Mouse (Mus musculus): ENCODE results near the gene Tmtc1.

Tmtc1 gene

GRCm38 (mm10) chr6:148310981-148311380, 133.2 kb downstream of the Tmtc1 start:
- DNase-seq (ENCODE audit: low read depth): no peak

GRCm38 (mm10) chr6:148305821-148306220, 138.4 kb downstream of the Tmtc1 start:
- no peak for DNase-seq (ENCODE audit: low read depth)

GRCm38 (mm10) chr6:148305191-148305590, 139.0 kb downstream of the Tmtc1 start:
- no peak for DNase-seq (ENCODE audit: low read depth)

- DNase-seq (ENCODE audit: low read depth): no peak
Observed at GRCm38 (mm10) chr6:148302261-148302660, 141.9 kb downstream of the Tmtc1 start.

- peak; percentile 10 for DNase-seq (ENCODE audit: low read depth)
Observed at GRCm38 (mm10) chr6:148297086-148297485, 147.1 kb downstream of the Tmtc1 start.

GRCm38 (mm10) chr6:148296418-148296817, 147.8 kb downstream of the Tmtc1 start:
- DNase-seq (ENCODE audit: low read depth): peak; percentile 18

- DNase-seq (ENCODE audit: low read depth): no peak
Observed at GRCm38 (mm10) chr6:148294506-148294905, 149.7 kb downstream of the Tmtc1 start.

GRCm38 (mm10) chr6:148290865-148291264, 153.3 kb downstream of the Tmtc1 start:
- no peak for DNase-seq (ENCODE audit: low read depth)

- no peak for DNase-seq (ENCODE audit: low read depth)
Observed at GRCm38 (mm10) chr6:148283224-148283881, 160.8 kb downstream of the Tmtc1 start.

GRCm38 (mm10) chr6:148279240-148279639, 164.9 kb downstream of the Tmtc1 start:
- DNase-seq (ENCODE audit: low read depth): no peak

GRCm38 (mm10) chr6:148276418-148276817, 167.8 kb downstream of the Tmtc1 start:
- DNase-seq (ENCODE audit: low read depth): no peak

GRCm38 (mm10) chr6:148275046-148275445, 169.1 kb downstream of the Tmtc1 start:
- no peak for DNase-seq (ENCODE audit: low read depth)

GRCm38 (mm10) chr6:148260729-148261101, 183.5 kb downstream of the Tmtc1 start:
- DNase-seq (ENCODE audit: low read depth): no peak

- no peak for DNase-seq (ENCODE audit: low read depth)
Observed at GRCm38 (mm10) chr6:148259979-148260728, 184.0 kb downstream of the Tmtc1 start.

- DNase-seq (ENCODE audit: low read depth): no peak
Observed at GRCm38 (mm10) chr6:148259074-148259473, 185.1 kb downstream of the Tmtc1 start.

- DNase-seq (ENCODE audit: low read depth): no peak
Observed at GRCm38 (mm10) chr6:148257805-148258204, 186.4 kb downstream of the Tmtc1 start.

GRCm38 (mm10) chr6:148256109-148256508, 188.1 kb downstream of the Tmtc1 start:
- DNase-seq (ENCODE audit: low read depth): no peak

GRCm38 (mm10) chr6:148255395-148256053, 188.7 kb downstream of the Tmtc1 start:
- no peak for DNase-seq (ENCODE audit: low read depth)

GRCm38 (mm10) chr6:148249221-148249620, 195.0 kb downstream of the Tmtc1 start:
- DNase-seq (ENCODE audit: low read depth): no peak

GRCm38 (mm10) chr6:148248625-148249024, 195.6 kb downstream of the Tmtc1 start:
- peak; percentile 88 for DNase-seq (ENCODE audit: low read depth)

GRCm38 (mm10) chr6:148246544-148246943, 197.6 kb downstream of the Tmtc1 start:
- no peak for DNase-seq (ENCODE audit: low read depth)

GRCm38 (mm10) chr6:148244836-148245235, 199.4 kb downstream of the Tmtc1 start:
- DNase-seq (ENCODE audit: low read depth): no peak

- DNase-seq (ENCODE audit: low read depth): no peak
Observed at GRCm38 (mm10) chr6:148242304-148242703, 201.9 kb downstream of the Tmtc1 start.

Measured in NIH3T3 (cell line).